Mouse (Mus musculus) liver, embryonic 14.5 days (tissue): ENCODE results near the gene Dppa1. TPM values are rescaled to one million over a fixed set of nuclear protein-coding genes. Genes with fewer than 3 reads are reported as not detected.

Experiments
- ATAC-seq: fragments of 200-750 bp; cut with Nextera tagmentation; 2 replicates; pipeline ENCODE4 v1.8.0; 2017; ENCODE audit warnings: moderate number of reproducible peaks, mild to moderate bottlenecking, moderate library complexity; ENCODE audit not compliant: insufficient read depth
- DNase-seq, 3 experiments: peaks; one replicate each; pipeline ENCODE4 v3.0.0-alpha.2; 2012 to 2013; ENCODE audit warnings: low read depth in 3 of 3, low spot score in 3 of 3
- H3K27ac ChIP-seq: fragments of 300-500 bp; sonication (generic); 2 replicates; pipeline ENCODE4 v1.5.1; 2014; ENCODE audit warnings: moderate library complexity, mild to moderate bottlenecking, control low read depth, inconsistent platforms
- H3K27me3 ChIP-seq: fragments of 300-500 bp; sonication (generic); 2 replicates; pipeline ENCODE4 v1.6.1; 2014; ENCODE audit warnings: mild to moderate bottlenecking, low read length, moderate library complexity; ENCODE audit not compliant: control insufficient read depth, insufficient read depth
- H3K36me3 ChIP-seq: fragments of 300-500 bp; sonication (generic); replicated peaks from 2 replicates; pipeline ENCODE4 v1.6.1; 2014; ENCODE audit warnings: low read depth; ENCODE audit not compliant: control insufficient read depth, insufficient read depth
- H3K4me1 ChIP-seq, 2 experiments: fragments of 200-500 bp in 1 of 2; fragments of 300-500 bp in 1 of 2; sonication (generic) in 1 of 2; replicated peaks; 2 replicates each; pipeline ENCODE4 v1.6.1; 2012 to 2014; ENCODE audit warnings: antibody characterized with exemption in 1 of 2, inconsistent platforms in 1 of 2, low read length in 1 of 2; ENCODE audit not compliant: control insufficient read depth in 2 of 2, insufficient read depth in 2 of 2
- H3K4me2 ChIP-seq: fragments of 300-500 bp; sonication (generic); 2 replicates; pipeline ENCODE4 v1.6.1; 2014; ENCODE audit warnings: low read depth, mild to moderate bottlenecking, control low read depth, moderate library complexity
- H3K4me3 ChIP-seq, 2 experiments: fragments of 200-500 bp in 1 of 2; fragments of 300-500 bp in 1 of 2; sonication (generic) in 1 of 2; 2 replicates each; pipeline ENCODE4 v1.5.1; 2012 to 2014; ENCODE audit warnings: low read depth in 2 of 2, low read length in 2 of 2, mild to moderate bottlenecking in 2 of 2, control low read depth in 1 of 2, inconsistent platforms in 1 of 2, moderate library complexity in 1 of 2; ENCODE audit not compliant: insufficient read depth in 1 of 2
- H3K9ac ChIP-seq: fragments of 300-500 bp; sonication (generic); replicated peaks from 2 replicates; pipeline ENCODE4 v1.6.1; 2014; ENCODE audit warnings: mild to moderate bottlenecking, control low read depth, moderate library complexity
- H3K9me3 ChIP-seq: fragments of 300-500 bp; sonication (generic); 2 replicates; pipeline ENCODE4 v1.6.1; 2016; ENCODE audit warnings: low read length, mixed read lengths; ENCODE audit not compliant: control insufficient read depth
- CTCF ChIP-seq: IDR thresholded peaks from 2 replicates; pipeline ENCODE4 v1.5.1; 2016; ENCODE audit warnings: antibody characterized with exemption, low read depth, control low read depth
- EP300 ChIP-seq: IDR thresholded peaks from 2 replicates; pipeline ENCODE4 v1.6.1; 2016; ENCODE audit warnings: antibody characterized with exemption, low read depth
- WGBS: fragments of 180-500 bp; shearing (Covaris S2); extraction: QIAGEN DNeasy Blood & Tissue Kit; methylation state at CpG from one replicate; pipeline ENCODE4 v1.1.7; 2014; ENCODE audit not compliant: insufficient replicate concordance; 5-methylcytosine and 5-hydroxymethylcytosine counted together
- polyA plus RNA-seq, 2 experiments: library from polyadenylated mRNA; depleted of rRNA in 1 of 2; stranded (reverse) in 1 of 2; unstranded in 1 of 2; fragments of >200 nt; fragmentation: Nextera tagmentation in 1 of 2; extraction: Ambion mirVana in 1 of 2; gene quantifications; 2 replicates each; pipeline versions ENCODE4 v1.2.1 to v1.2.3; 2012 to 2014

Dppa1 gene
- polyA plus RNA-seq (2012; rRNA removed) (not detected in 2 replicates), polyA plus RNA-seq (2014; fragmentation: Nextera tagmentation; extraction: Ambion mirVana) (not detected in 2 replicates)

GRCm38 (mm10) chr11:46629211-46629795 is at the start of gene Dppa1:
Dppa1 (minus strand) TSS chr11:46629261.
- TF ChIP-seq CTCF (no peak), EP300 (no peak)
- 49% methylated on average over 2 of the region's 2 CpGs for WGBS
- no peak for DNase-seq

GRCm38 (mm10) chr11:46667938-46668337 is 38.9 kb upstream of the Dppa1 start:
- Histone ChIP-seq H3K36me3 (no peaks in the 10 kb centered on the region), H3K4me1 (peaks cover 0 to 7% of the 10 kb centered on the region in 2 experiments; a peak in 3 of 4 replicates), H3K27ac (no peak overlapping the region), H3K4me3 (no peak overlapping the region), H3K9ac (no peak overlapping the region), H3K4me2 (no peak overlapping the region), H3K9me3 (no peaks in the 10 kb centered on the region), H3K27me3 (no peaks in the 10 kb centered on the region)
- no peak for TF ChIP-seq EP300
- TF ChIP-seq CTCF = no peak
- WGBS = 42% methylated on average over 2 of the region's 2 CpGs
- no peak for ATAC-seq
- DNase-seq = no peak

More at GRCm38 (mm10) chr11:46629211-46629795, at the start of gene Dppa1:
- Histone ChIP-seq H3K36me3 (no peaks in the 10 kb centered on the region), H3K4me3 (no peak within 1 kb of the TSS), H3K4me1 (no peaks in the 10 kb centered on the region), H3K4me2 (no peak within 1 kb of the TSS), H3K27ac (no peak within 1 kb of the TSS), H3K27me3 (no peaks in the 10 kb centered on the region), H3K9me3 (no peaks in the 10 kb centered on the region), H3K9ac (no peak within 1 kb of the TSS)
- no peak for ATAC-seq

GRCm38 (mm10) chr11:46667105-46667504 is 38.0 kb upstream of the Dppa1 start:
- H3K36me3 ChIP-seq = no peaks in the 10 kb centered on the region
- H3K27me3 ChIP-seq = no peaks in the 10 kb centered on the region
- TF ChIP-seq CTCF = no peak
- no peak for ATAC-seq
- WGBS = 72% methylated on average over 3 of the region's 3 CpGs
- no peak overlapping the region for H3K9ac ChIP-seq
- DNase-seq = no peak
- no peak overlapping the region for H3K4me3 ChIP-seq
- peaks cover 0 to 9% of the 10 kb centered on the region in 2 experiments; a peak in 3 of 4 replicates for H3K4me1 ChIP-seq
- H3K27ac ChIP-seq = no peak overlapping the region
- H3K9me3 ChIP-seq = no peaks in the 10 kb centered on the region
- no peak overlapping the region for H3K4me2 ChIP-seq

- ATAC-seq (peak; percentile 16; the same call in 1 of the 2 replicates), DNase-seq (peak in 1 of 3 experiments; percentile 3)
- no peak overlapping the region for H3K4me2 ChIP-seq
- TF ChIP-seq CTCF (peak; percentile 63), EP300 (no peak)
- no peak overlapping the region for H3K4me3 ChIP-seq
- no peaks in the 10 kb centered on the region for H3K36me3 ChIP-seq
- H3K9me3 ChIP-seq = no peaks in the 10 kb centered on the region
- peaks cover 0 to 9% of the 10 kb centered on the region in 2 experiments; a peak in 3 of 4 replicates for H3K4me1 ChIP-seq
- WGBS = 55% methylated on average over 6 of the region's 6 CpGs
- H3K9ac ChIP-seq = no peak overlapping the region
- H3K27ac ChIP-seq = no peak overlapping the region
- no peaks in the 10 kb centered on the region for H3K27me3 ChIP-seq
Measured at GRCm38 (mm10) chr11:46665599-46666522, 36.8 kb upstream of the Dppa1 start.

GRCm38 (mm10) chr11:46663215-46663614 is 34.2 kb upstream of the Dppa1 start:
- DNase-seq = peak in 2 of 3 experiments; percentile 5 to 11
- no peaks in the 10 kb centered on the region for H3K9me3 ChIP-seq
- H3K4me2 ChIP-seq = no peak overlapping the region; the same call in 1 of the 2 replicates
- no peak overlapping the region for H3K27ac ChIP-seq
- H3K4me3 ChIP-seq = no peak overlapping the region
- H3K9ac ChIP-seq = no peak overlapping the region
- peak; percentile 89 for ATAC-seq
- no peaks in the 10 kb centered on the region for H3K36me3 ChIP-seq
- no peak for TF ChIP-seq CTCF
- 0 out of 2 replicates have a peak, but pooled peaks have one; percentile 36 for TF ChIP-seq EP300
- H3K27me3 ChIP-seq = no peaks in the 10 kb centered on the region
- peaks cover 0 to 9% of the 10 kb centered on the region in 2 experiments; a peak in 3 of 4 replicates for H3K4me1 ChIP-seq
- 20% methylated on average over 4 of the region's 4 CpGs for WGBS
